Mouse (Mus musculus) liver, postnatal 0 days (tissue): ENCODE results near the gene Nup107.

Experiments used
- CTCF ChIP-seq: sonication (generic); IDR thresholded peaks from 2 replicates; pipeline ENCODE4 v1.5.1; 2016; ENCODE audit warnings: antibody characterized with exemption, low read depth
- EP300 ChIP-seq: IDR thresholded peaks from 2 replicates; pipeline ENCODE4 v1.6.1; 2016; ENCODE audit warnings: antibody characterized with exemption, low read depth, mild to moderate bottlenecking

- no peak for TF ChIP-seq CTCF
- no peak for TF ChIP-seq EP300
Measured at GRCm38 (mm10) chr10:117776281-117777102, 16.0 kb downstream of the Nup107 start.
